Mouse (Mus musculus): ENCODE data around the gene Dach2. TPM values are rescaled to one million over a fixed set of nuclear protein-coding genes. Genes with fewer than 3 reads are reported as not detected.

The Dach2 gene
- total and polyA plus RNA-seq, 3 experiments: 0.13 TPM; not detected in 2

DNA sequence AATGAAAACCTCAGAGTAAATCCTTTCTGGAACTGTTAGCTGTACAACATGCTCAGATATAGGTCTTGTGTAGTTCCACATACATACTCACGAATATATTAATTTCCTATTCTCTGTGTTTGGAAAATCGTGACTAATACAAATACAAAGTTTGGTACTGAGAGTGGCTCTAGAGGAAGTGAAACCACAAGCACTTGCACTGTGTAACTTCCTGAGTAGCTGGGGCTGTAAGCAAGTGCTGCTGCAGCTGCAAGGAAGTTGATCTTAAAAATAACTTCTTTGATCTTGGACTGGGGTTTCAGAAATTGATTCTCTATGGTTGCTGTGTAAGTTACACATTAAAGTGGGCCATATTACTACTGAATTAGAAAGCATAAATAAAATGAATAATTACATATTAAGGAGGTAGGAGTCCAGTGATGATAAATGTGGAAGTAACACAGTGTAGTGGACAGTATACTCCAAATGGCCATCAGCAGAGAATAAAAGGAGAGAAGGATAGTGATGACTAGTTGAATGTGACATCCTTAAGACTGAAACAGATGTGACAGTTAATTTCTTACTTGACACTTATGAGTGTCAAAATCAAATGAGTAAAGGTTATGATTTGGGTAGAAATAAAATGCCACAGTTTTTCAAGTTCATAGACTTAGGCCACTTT lies 570.7 kb downstream of the Dach2 start:
- Histone ChIP-seq H3K4me3 (replicated peaks in 1 of 3; ENCODE audit: low read depth in 2 of 3, low read length in 2 of 3, poor library complexity in 1 of 3) (no peak overlapping the region), H3K79me2 (replicated peaks; ENCODE audit: control insufficient read depth, extremely low read depth, insufficient read depth, poor library complexity, severe bottlenecking) (no peaks in the 10 kb centered on the region), H3K36me3 (replicated peaks in 1 of 2; ENCODE audit: control insufficient read depth in 1 of 2, insufficient read depth in 1 of 2, low read length in 1 of 2) (no peaks in the 10 kb centered on the region), H3K9ac (ENCODE audit: insufficient read depth, low read depth) (no peak overlapping the region), H3K27me3 (replicated peaks) (no peaks in the 10 kb centered on the region), H3K4me2 (ENCODE audit: insufficient read depth, low read depth, poor library complexity, severe bottlenecking) (no peak overlapping the region), H3K9me3 (replicated peaks; ENCODE audit: low read length) (no peaks in the 10 kb centered on the region), H3K4me1 (ENCODE audit: control insufficient read depth in 1 of 2, insufficient read depth in 2 of 2) (peaks cover 0 to 5% of the 10 kb centered on the region in 2 experiments; a peak in 1 of 4 replicates), H3K27ac (ENCODE audit: insufficient read depth, low read depth) (no peak overlapping the region)
- in situ Hi-C loops (cut with MboI; ENCODE audit: low pct_ligation_motif_present, low pct_unique_long_range_greater_than_20kb, low sequenced_read_pairs): no loop called here
- dilution Hi-C loops (cut with MboI; ENCODE audit: extremely low pct_ligation_motif_present, extremely low pct_unique_long_range_greater_than_20kb, low sequenced_read_pairs): no loop called here
- DNase-seq (ENCODE audit: extremely low read depth): peak; percentile 72
- TF ChIP-seq EP300 (IDR thresholded peaks at IDR 0.05; ENCODE audit: low read length) (peak; percentile 98), ETS1 (conservative IDR thresholded peaks at IDR 0.05; ENCODE audit: low read depth, low read length) (peak; percentile 68), ZC3H11A (IDR thresholded peaks at IDR 0.05; ENCODE audit: low read depth, low read length) (no peak), JUND (conservative IDR thresholded peaks at IDR 0.05; ENCODE audit: low read depth, low read length) (peak; percentile 79; the same call in 1 of the 2 replicates), GABPA (IDR thresholded peaks at IDR 0.05; ENCODE audit: insufficient replicate concordance, low read depth, low read length) (no peak), MAX (IDR thresholded peaks at IDR 0.05; ENCODE audit: low read length) (peak; percentile 34; the same call in 1 of the 2 replicates), CTCF (conservative IDR thresholded peaks at IDR 0.05 in 1 of 2, IDR thresholded peaks at IDR 0.05 in 1 of 2; ENCODE audit: low read depth in 2 of 2, low read length in 2 of 2) (no peak), POLR2A (IDR thresholded peaks at IDR 0.05; ENCODE audit: low read depth, low read length) (no peak), USF2 (conservative IDR thresholded peaks at IDR 0.05; ENCODE audit: low read depth, low read length) (no peak), USF1 (IDR thresholded peaks at IDR 0.05; ENCODE audit: low read depth, low read length) (no peak), MXI1 (IDR thresholded peaks at IDR 0.05; ENCODE audit: low read depth, low read length) (no peak), TCF12 (IDR thresholded peaks at IDR 0.05; ENCODE audit: low read depth, low read length) (peak; percentile 90), HCFC1 (IDR thresholded peaks at IDR 0.05; ENCODE audit: low read depth, low read length) (no peak), RAD21 (IDR thresholded peaks at IDR 0.05; ENCODE audit: low read depth, low read length) (no peak; the same call in 1 of the 2 replicates), ZMIZ1 (IDR thresholded peaks at IDR 0.05; ENCODE audit: low read depth, low read length) (no peak), CHD2 (IDR thresholded peaks at IDR 0.05; ENCODE audit: low read length) (peak; percentile 61), PAX5 (IDR thresholded peaks at IDR 0.05; ENCODE audit: low read length) (no peak), MAFK (IDR thresholded peaks at IDR 0.05; ENCODE audit: insufficient replicate concordance, low read length) (no peak), NRF1 (IDR thresholded peaks at IDR 0.05; ENCODE audit: low read depth, low read length) (no peak), MYC (IDR thresholded peaks at IDR 0.05; ENCODE audit: low read depth, low read length) (no peak), TBP (conservative IDR thresholded peaks at IDR 0.05; ENCODE audit: low read depth, low read length) (no peak), UBTF (IDR thresholded peaks at IDR 0.05; ENCODE audit: low read depth, low read length) (no peak), BHLHE40 (IDR thresholded peaks at IDR 0.05; ENCODE audit: low read depth, low read length) (peak; percentile 89), ZKSCAN1 (IDR thresholded peaks at IDR 0.05; ENCODE audit: borderline replicate concordance, low read depth, low read length) (no peak), IRF4 (IDR thresholded peaks at IDR 0.05; ENCODE audit: low read depth, low read length) (peak; percentile 97), ELF1 (IDR thresholded peaks at IDR 0.05; ENCODE audit: low read depth, low read length) (no peak), MAZ (IDR thresholded peaks at IDR 0.05; ENCODE audit: low read depth, low read length) (no peak), CHD1 (IDR thresholded peaks at IDR 0.05; ENCODE audit: low read depth, low read length) (no peak), KAT2A (IDR thresholded peaks at IDR 0.05; ENCODE audit: insufficient replicate concordance, low read length) (no peak), RCOR1 (conservative IDR thresholded peaks at IDR 0.05; ENCODE audit: low read depth, low read length) (peak; percentile 81), SMC3 (IDR thresholded peaks at IDR 0.05; ENCODE audit: low read depth, low read length) (no peak), POLR2AphosphoS2 (IDR thresholded peaks at IDR 0.05; ENCODE audit: low read depth, low read length) (no peak), SIN3A (IDR thresholded peaks at IDR 0.05; ENCODE audit: low read length) (no peak; the same call in 1 of the 2 replicates), ZNF384 (IDR thresholded peaks at IDR 0.05; ENCODE audit: low read depth, low read length) (no peak), E2F4 (IDR thresholded peaks at IDR 0.05; ENCODE audit: insufficient replicate concordance, low read depth, low read length) (no peak), MEF2A (IDR thresholded peaks at IDR 0.05; ENCODE audit: borderline replicate concordance, low read depth, low read length) (peak; percentile 86), NELFE (IDR thresholded peaks at IDR 0.05; ENCODE audit: low read depth, low read length) (no peak), JUN (IDR thresholded peaks at IDR 0.05; ENCODE audit: insufficient read depth, low read depth, low read length) (peak; percentile 81)

Measured in CH12.LX (cell line).